Mouse (Mus musculus) cerebellum, postnatal 25 days (tissue): ENCODE measurements at regions not wholly inside any gene's neighbourhood (a gene's known extent, or its start where the extent isn't known, plus 50 kb on each side); places are given as distances from the start of the nearest gene placed in this dataset.

ENCODE experiments used
- DNase-seq, 2 experiments: peaks; one replicate each; pipeline ENCODE4 v3.0.0; 2021; ENCODE audit warnings: mixed read lengths in 2 of 2

- no peak for DNase-seq
Measured at GRCm38 (mm10) chr5:101596996-101597395, 67.8 kb downstream of the Nkx6-1 start.

- DNase-seq, result no peak
Measured at GRCm38 (mm10) chr5:101591236-101591635, 73.6 kb downstream of the Nkx6-1 start.

GRCm38 (mm10) chr5:101590341-101591124, 74.3 kb downstream of the Nkx6-1 start:
- no peak for DNase-seq

- DNase-seq, result no peak
Measured at GRCm38 (mm10) chr5:101572966-101573365, 91.8 kb downstream of the Nkx6-1 start.

GRCm38 (mm10) chr5:101565770-101566169, 99.0 kb downstream of the Nkx6-1 start:
- no peak for DNase-seq

GRCm38 (mm10) chr5:101560366-101560765, 104.4 kb downstream of the Nkx6-1 start:
- no peak for DNase-seq

- peak; percentile 79 to 85 for DNase-seq
Measured at GRCm38 (mm10) chr5:101558279-101558987, 106.4 kb downstream of the Nkx6-1 start.

- peak in 1 of 2 experiments; percentile 28 for DNase-seq
Measured at GRCm38 (mm10) chr5:101557156-101557555, 107.6 kb downstream of the Nkx6-1 start.

- no peak for DNase-seq
Measured at GRCm38 (mm10) chr5:101543326-101543725, 121.5 kb downstream of the Nkx6-1 start.

- no peak for DNase-seq
Measured at GRCm38 (mm10) chr5:101539818-101540217, 125.0 kb downstream of the Nkx6-1 start.

- no peak for DNase-seq
Measured at GRCm38 (mm10) chr5:101539254-101539549, 125.6 kb downstream of the Nkx6-1 start.

GRCm38 (mm10) chr5:101538410-101539253, 126.2 kb downstream of the Nkx6-1 start:
- no peak for DNase-seq

GRCm38 (mm10) chr5:101537518-101538380, 127.0 kb downstream of the Nkx6-1 start:
- no peak for DNase-seq

GRCm38 (mm10) chr5:101535451-101535850, 129.3 kb downstream of the Nkx6-1 start:
- no peak for DNase-seq

- DNase-seq, result no peak
Measured at GRCm38 (mm10) chr5:101525346-101525745, 139.4 kb downstream of the Nkx6-1 start.

GRCm38 (mm10) chr5:101524670-101525069, 140.1 kb downstream of the Nkx6-1 start:
- no peak for DNase-seq

- no peak for DNase-seq
Measured at GRCm38 (mm10) chr5:101523902-101524301, 140.9 kb downstream of the Nkx6-1 start.

GRCm38 (mm10) chr5:101523490-101523889, 141.3 kb downstream of the Nkx6-1 start:
- DNase-seq, result no peak

- no peak for DNase-seq
Measured at GRCm38 (mm10) chr5:101520935-101521655, 143.7 kb downstream of the Nkx6-1 start.

GRCm38 (mm10) chr5:101518791-101519547, 145.8 kb downstream of the Nkx6-1 start:
- DNase-seq, result no peak

- no peak for DNase-seq
Measured at GRCm38 (mm10) chr5:101497698-101498048, 167.1 kb downstream of the Nkx6-1 start.
